In the genomic region with DNA sequence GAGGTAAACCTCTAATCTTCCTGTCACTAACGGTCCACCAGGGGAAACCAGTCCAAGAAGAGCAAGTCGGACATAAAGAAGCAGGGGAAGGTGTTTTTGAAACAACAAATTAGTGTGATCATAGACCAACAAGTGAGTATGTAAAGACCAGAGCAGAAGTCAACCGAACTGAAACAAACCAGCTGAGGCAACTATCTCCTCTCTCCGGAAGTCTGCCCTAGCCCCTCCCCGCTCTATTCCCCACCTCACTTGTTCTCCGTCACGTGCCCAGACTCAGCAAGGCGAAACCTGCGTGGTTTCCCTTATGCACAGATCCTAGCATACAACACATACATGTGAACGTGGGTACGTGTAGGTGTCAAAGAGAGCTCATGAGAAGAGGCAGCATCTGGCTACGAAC, we compare ENCODE assay signal across 21 mouse cellular contexts.
"Had no signal": no experiment of that assay in that cellular context is flagged by ENCODE, and none has a peak within 500 bp of the region (broad histone marks: within the 10 kb centered on the region; RNA-seq: fewer than 3 reads in every experiment).

No protein-coding gene starts in this region.

- H3K4me2 ChIP-seq: kidney, embryonic 15.5 days; limb, embryonic 12.5 days; limb, embryonic 15.5 days; liver, embryonic 11.5 days; liver, embryonic 15.5 days; lung, embryonic 15.5 days; midbrain, embryonic 12.5 days; neural tube, embryonic 13.5 days; stomach, embryonic 15.5 days had no signal

- H3K4me3 ChIP-seq: kidney, embryonic 15.5 days; limb, embryonic 12.5 days; limb, embryonic 15.5 days; liver, embryonic 15.5 days; lung, embryonic 15.5 days; midbrain, embryonic 12.5 days; myocyte; neural tube, embryonic 13.5 days; stomach, embryonic 15.5 days had no signal

- H3K4me1 ChIP-seq: kidney, embryonic 15.5 days; limb, embryonic 12.5 days; limb, embryonic 15.5 days; liver, embryonic 15.5 days; lung, embryonic 15.5 days; midbrain, embryonic 12.5 days; neural tube, embryonic 13.5 days had no signal

- H3K9ac ChIP-seq: kidney, embryonic 15.5 days; limb, embryonic 12.5 days; limb, embryonic 15.5 days; liver, embryonic 15.5 days; lung, embryonic 15.5 days; midbrain, embryonic 12.5 days; neural tube, embryonic 13.5 days; stomach, embryonic 15.5 days had no signal

- H3K27ac ChIP-seq: kidney, embryonic 15.5 days; limb, embryonic 12.5 days; limb, embryonic 15.5 days; liver, embryonic 15.5 days; lung, embryonic 15.5 days; macrophage; midbrain, embryonic 12.5 days; neural tube, embryonic 13.5 days; stomach, embryonic 15.5 days had no signal

- H3K27me3 ChIP-seq: kidney, embryonic 15.5 days; limb, embryonic 12.5 days; limb, embryonic 15.5 days; liver, embryonic 15.5 days; lung, embryonic 15.5 days; neural tube, embryonic 13.5 days; stomach, embryonic 15.5 days had no signal

- H3K36me3 ChIP-seq: kidney, embryonic 15.5 days; limb, embryonic 12.5 days; limb, embryonic 15.5 days; liver, embryonic 15.5 days; lung, embryonic 15.5 days; midbrain, embryonic 12.5 days; neural tube, embryonic 13.5 days; stomach, embryonic 15.5 days had no signal

- H3K9me3 ChIP-seq: kidney, embryonic 15.5 days; limb, embryonic 12.5 days; limb, embryonic 15.5 days; liver, embryonic 15.5 days; lung, embryonic 15.5 days; midbrain, embryonic 12.5 days; neural tube, embryonic 13.5 days; stomach, embryonic 15.5 days had no signal

- ATAC-seq: intestine, postnatal 0 days; midbrain, embryonic 16.5 days had no signal

- DNase-seq: kidney, adult 8-10 months; kidney, postnatal 10 days; kidney, postnatal 36 days; left cerebral cortex, postnatal 4 days; lung, adult 18-20 months; lung, postnatal 14 days; right cerebral cortex, postnatal 4 days; thymus, postnatal 25 days had no signal
